Mouse (Mus musculus): ENCODE results near the gene Rab4a. TPM values are rescaled to one million over a fixed set of nuclear protein-coding genes. Genes with fewer than 3 reads are reported as not detected.

Rab4a gene
- polyA plus RNA-seq, 1 experiment from 2014 or later = 30.1 TPM

GRCm38 (mm10) chr8:123847546-123847945, 41.8 kb downstream of the Rab4a start:
- Histone ChIP-seq H3K27me3 (ENCODE audit: insufficient read depth, low read length) (no peaks in the 10 kb centered on the region), H3K9ac (no peak overlapping the region), H3K4me3 (ENCODE audit: low read depth, low read length) (no peak overlapping the region), H3K9me3 (ENCODE audit: low read depth, low read length) (no peaks in the 10 kb centered on the region), H3K4me2 (no peak overlapping the region), H3K27ac (ENCODE audit: low read depth) (no peak overlapping the region), H3K36me3 (ENCODE audit: insufficient read depth) (no peaks in the 10 kb centered on the region), H3K4me1 (ENCODE audit: insufficient read depth) (no peaks in the 10 kb centered on the region)
- DNase-seq (no peak), ATAC-seq (ENCODE audit: insufficient read depth) (no peak)
- WGBS = 54% methylated on average over 3 of the region's 3 CpGs
- TF ChIP-seq CTCF (IDR thresholded peaks at IDR 0.05; ENCODE audit: low read depth) = no peak

GRCm38 (mm10) chr8:123849352-123849751, 43.6 kb downstream of the Rab4a start:
- DNase-seq (no peak), ATAC-seq (ENCODE audit: insufficient read depth) (no peak)
- Histone ChIP-seq H3K36me3 (ENCODE audit: insufficient read depth) (no peaks in the 10 kb centered on the region), H3K4me2 (no peak overlapping the region), H3K27me3 (ENCODE audit: insufficient read depth, low read length) (no peaks in the 10 kb centered on the region), H3K27ac (ENCODE audit: low read depth) (no peak overlapping the region), H3K4me3 (ENCODE audit: low read depth, low read length) (no peak overlapping the region), H3K9me3 (ENCODE audit: low read depth, low read length) (no peaks in the 10 kb centered on the region), H3K4me1 (ENCODE audit: insufficient read depth) (no peaks in the 10 kb centered on the region), H3K9ac (no peak overlapping the region)
- WGBS = 73% methylated on average over 4 of the region's 4 CpGs
- TF ChIP-seq CTCF (IDR thresholded peaks at IDR 0.05; ENCODE audit: low read depth) = no peak

GRCm38 (mm10) chr8:123851590-123851989, 45.8 kb downstream of the Rab4a start:
- H3K9me3 ChIP-seq (ENCODE audit: low read depth, low read length) = no peaks in the 10 kb centered on the region
- H3K36me3 ChIP-seq (ENCODE audit: insufficient read depth) = no peaks in the 10 kb centered on the region
- ATAC-seq (ENCODE audit: insufficient read depth) = no peak
- H3K27me3 ChIP-seq (ENCODE audit: insufficient read depth, low read length) = no peaks in the 10 kb centered on the region
- H3K27ac ChIP-seq (ENCODE audit: low read depth) = no peak overlapping the region
- TF ChIP-seq CTCF (IDR thresholded peaks at IDR 0.05; ENCODE audit: low read depth) = no peak
- H3K4me3 ChIP-seq (ENCODE audit: low read depth, low read length) = no peak overlapping the region
- no peak overlapping the region for H3K9ac ChIP-seq
- no peak overlapping the region for H3K4me2 ChIP-seq
- no peaks in the 10 kb centered on the region for H3K4me1 ChIP-seq (ENCODE audit: insufficient read depth)
- no peak for DNase-seq
- 70% methylated on average over 5 of the region's 5 CpGs for WGBS

GRCm38 (mm10) chr8:123854252-123854651, 48.5 kb downstream of the Rab4a start:
- ATAC-seq (ENCODE audit: insufficient read depth) (no peak), DNase-seq (no peak)
- Histone ChIP-seq H3K4me3 (ENCODE audit: low read depth, low read length) (no peak overlapping the region), H3K27ac (ENCODE audit: low read depth) (no peak overlapping the region), H3K36me3 (ENCODE audit: insufficient read depth) (no peaks in the 10 kb centered on the region), H3K4me1 (ENCODE audit: insufficient read depth) (no peaks in the 10 kb centered on the region), H3K9ac (no peak overlapping the region), H3K4me2 (no peak overlapping the region), H3K9me3 (ENCODE audit: low read depth, low read length) (no peaks in the 10 kb centered on the region), H3K27me3 (ENCODE audit: insufficient read depth, low read length) (no peaks in the 10 kb centered on the region; the same call in 1 of the 2 replicates)
- 79% methylated on average over 1 of the region's 1 CpGs for WGBS
- TF ChIP-seq CTCF (IDR thresholded peaks at IDR 0.05; ENCODE audit: low read depth) = no peak

- 86% methylated on average over 9 of the region's 9 CpGs for WGBS
- Histone ChIP-seq H3K27me3 (ENCODE audit: insufficient read depth, low read length) (peaks cover 3% of the 10 kb centered on the region; the same call in 1 of the 2 replicates), H3K9ac (no peak overlapping the region), H3K27ac (ENCODE audit: low read depth) (no peak overlapping the region), H3K4me3 (ENCODE audit: low read depth, low read length) (no peak overlapping the region), H3K4me2 (no peak overlapping the region), H3K4me1 (ENCODE audit: insufficient read depth) (no peaks in the 10 kb centered on the region), H3K9me3 (ENCODE audit: low read depth, low read length) (no peaks in the 10 kb centered on the region), H3K36me3 (ENCODE audit: insufficient read depth) (no peaks in the 10 kb centered on the region)
- DNase-seq (no peak), ATAC-seq (ENCODE audit: insufficient read depth) (no peak)
- no peak for TF ChIP-seq CTCF (IDR thresholded peaks at IDR 0.05; ENCODE audit: low read depth)
Observed at GRCm38 (mm10) chr8:123854733-123855475, 49.1 kb downstream of the Rab4a start.

GRCm38 (mm10) chr8:123857361-123857760, 51.6 kb downstream of the Rab4a start:
- no peaks in the 10 kb centered on the region for H3K9me3 ChIP-seq (ENCODE audit: low read depth, low read length)
- TF ChIP-seq CTCF (IDR thresholded peaks at IDR 0.05; ENCODE audit: low read depth) = no peak
- peaks cover 6% of the 10 kb centered on the region; the same call in 1 of the 2 replicates for H3K27me3 ChIP-seq (ENCODE audit: insufficient read depth, low read length)
- DNase-seq = no peak
- H3K4me1 ChIP-seq (ENCODE audit: insufficient read depth) = no peaks in the 10 kb centered on the region
- H3K4me3 ChIP-seq (ENCODE audit: low read depth, low read length) = no peak overlapping the region
- WGBS = 54% methylated on average over 3 of the region's 3 CpGs
- H3K9ac ChIP-seq = no peak overlapping the region
- no peak overlapping the region for H3K4me2 ChIP-seq
- H3K27ac ChIP-seq (ENCODE audit: low read depth) = no peak overlapping the region
- no peak for ATAC-seq (ENCODE audit: insufficient read depth)
- no peaks in the 10 kb centered on the region for H3K36me3 ChIP-seq (ENCODE audit: insufficient read depth)

GRCm38 (mm10) chr8:123858574-123858940, 52.8 kb downstream of the Rab4a start:
- ATAC-seq (ENCODE audit: insufficient read depth) (peak; percentile 1; the same call in 1 of the 2 replicates), DNase-seq (peak; percentile 65)
- H3K27me3 ChIP-seq (ENCODE audit: insufficient read depth, low read length) = peaks cover 9% of the 10 kb centered on the region; the same call in 1 of the 2 replicates
- H3K27ac ChIP-seq (ENCODE audit: low read depth) = peak overlapping the region; percentile 62; the same call in 1 of the 2 replicates
- peak overlapping the region; percentile 75 for H3K4me3 ChIP-seq (ENCODE audit: low read depth, low read length)
- 1% methylated on average over 17 of the region's 17 CpGs for WGBS
- peak overlapping the region; percentile 71 for H3K9ac ChIP-seq
- H3K4me1 ChIP-seq (ENCODE audit: insufficient read depth) = no peaks in the 10 kb centered on the region
- H3K4me2 ChIP-seq = peak overlapping the region; percentile 96
- no peaks in the 10 kb centered on the region for H3K36me3 ChIP-seq (ENCODE audit: insufficient read depth)
- H3K9me3 ChIP-seq (ENCODE audit: low read depth, low read length) = no peaks in the 10 kb centered on the region
- TF ChIP-seq CTCF (IDR thresholded peaks at IDR 0.05; ENCODE audit: low read depth) = 0 out of 2 replicates have a peak, but pooled peaks have one; percentile 13

Data from lung, embryonic 14.5 days (tissue).